Mouse (Mus musculus): ENCODE results near the gene Nfix.
"Not testable (repeated sequence)": the region's sequence is repeated elsewhere in the genome, so short reads cannot be mapped to it uniquely, and the experiment has no call there.

Gene Nfix

DNA sequence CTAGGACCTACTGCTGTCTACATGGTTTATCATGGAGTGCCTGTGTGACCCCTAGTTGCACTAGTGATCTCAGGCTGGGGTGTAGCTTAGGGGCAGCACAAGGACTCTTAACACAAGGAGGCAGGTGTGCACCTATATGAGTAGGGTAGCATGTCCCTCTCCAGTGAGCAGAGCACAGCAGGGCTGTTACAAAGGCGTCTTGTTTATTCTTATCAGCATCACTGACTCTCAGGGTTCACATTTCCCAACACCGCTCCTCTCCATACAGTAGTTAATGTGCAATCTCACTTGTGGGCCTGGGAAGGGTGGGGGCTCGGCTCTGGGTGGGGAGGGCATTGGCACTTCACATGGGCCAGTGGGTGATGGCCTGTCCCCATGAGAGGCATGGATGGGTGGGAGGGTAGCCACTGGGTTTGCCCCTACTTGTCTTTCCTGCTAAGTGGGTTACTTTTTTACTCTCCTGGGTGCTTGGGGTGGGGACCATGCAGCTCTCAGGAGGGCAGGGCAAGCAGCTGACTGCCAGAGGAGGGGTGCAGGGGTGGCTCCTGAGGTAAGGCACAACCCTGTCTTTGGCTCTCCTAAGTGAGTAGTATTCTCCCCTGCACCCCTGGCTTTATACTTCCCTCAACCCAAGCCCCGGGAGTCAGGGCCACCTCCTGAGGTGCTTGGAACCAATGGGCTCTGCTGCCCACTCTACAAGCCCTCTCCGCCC, 129.7 kb downstream of the Nfix start:
- CTCF ChIA-PET: not testable (repeated sequence)

DNA sequence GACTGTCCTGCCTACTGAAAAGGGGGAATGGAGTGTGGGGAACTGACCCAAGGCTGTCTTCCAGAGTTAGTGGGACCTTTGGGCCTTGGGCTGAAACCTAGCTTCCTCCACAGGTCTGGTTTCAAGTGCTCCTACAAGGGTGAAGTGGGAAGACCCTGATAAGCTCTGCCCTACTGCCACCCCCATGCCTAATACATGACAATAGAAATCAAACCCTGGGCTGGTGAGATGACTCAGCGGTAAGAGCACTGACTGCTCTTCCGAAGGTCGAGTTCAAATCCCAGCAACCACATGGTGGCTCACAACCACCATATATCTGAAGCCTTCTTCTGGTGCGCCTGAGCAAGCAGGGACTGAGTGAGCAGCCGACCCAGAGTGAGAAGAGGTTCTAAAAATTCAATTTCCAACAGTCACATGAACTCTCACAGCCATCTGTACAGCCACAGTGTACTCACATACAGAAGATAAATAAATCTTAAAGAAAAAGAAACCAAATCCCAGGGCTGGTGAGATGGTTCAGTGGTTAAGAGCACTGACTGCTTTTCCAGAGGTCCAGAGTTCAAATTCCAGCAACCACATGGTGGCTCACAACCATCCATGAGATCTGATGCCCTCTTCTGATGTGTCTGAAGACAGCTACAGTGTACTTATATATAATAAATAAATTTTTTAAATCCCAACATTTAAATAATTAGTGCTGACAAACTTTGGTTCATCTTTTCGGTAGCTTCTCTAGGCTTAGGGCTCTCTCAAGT, 131.2 kb downstream of the Nfix start:
- CTCF ChIA-PET: no interaction called here

DNA sequence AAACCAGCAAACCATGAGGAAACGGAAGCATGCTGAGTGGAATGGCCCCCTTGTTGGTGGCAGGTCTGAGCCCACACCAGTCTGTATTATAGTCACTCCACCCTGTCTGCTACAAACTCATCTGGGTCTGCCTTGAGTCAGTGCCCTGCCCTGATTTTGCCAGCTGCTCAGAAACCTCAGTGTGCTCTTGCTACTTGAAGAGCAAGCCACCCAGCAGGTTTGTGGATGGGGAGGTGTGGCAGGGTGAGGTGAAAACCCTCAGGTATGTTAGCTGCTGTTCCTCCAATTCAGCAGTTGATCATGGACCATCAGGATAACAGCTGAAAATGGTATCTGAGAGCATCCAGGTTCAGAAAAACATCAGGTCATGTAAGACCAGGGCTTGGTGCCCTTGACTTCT, 132.1 kb downstream of the Nfix start:
- CTCF ChIA-PET: no interaction called here

DNA sequence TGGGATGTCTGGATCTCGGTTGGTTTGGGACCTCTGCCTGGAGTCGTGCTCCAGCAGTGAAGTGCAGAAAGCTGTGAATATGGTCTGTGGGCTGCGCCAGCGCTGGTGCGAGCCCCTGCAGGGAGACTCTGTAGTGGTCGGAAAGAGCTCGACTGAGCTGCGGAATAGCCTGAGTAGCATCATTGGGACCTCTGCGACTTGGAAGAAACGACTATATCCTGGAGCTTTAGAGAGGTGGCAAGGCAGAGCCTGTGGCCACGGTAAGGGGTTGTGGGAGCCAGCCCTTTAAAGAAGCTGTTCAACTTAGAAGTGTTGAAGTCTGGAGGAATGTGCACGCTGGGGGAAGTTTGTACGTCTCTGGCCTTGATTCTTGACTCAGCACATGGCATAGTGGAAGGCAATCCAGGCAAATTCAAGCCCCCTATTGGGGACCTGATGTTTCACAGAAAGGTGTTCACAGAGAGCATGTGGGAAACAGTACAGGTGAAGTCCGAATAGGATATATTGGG, 134.7 kb downstream of the Nfix start:
- CTCF ChIA-PET: interaction anchor here (0.6 kb wide), 1 partner anchor 41 kb away, joined by 3 read pairs; no protein-coding TSS in a partner anchor

DNA sequence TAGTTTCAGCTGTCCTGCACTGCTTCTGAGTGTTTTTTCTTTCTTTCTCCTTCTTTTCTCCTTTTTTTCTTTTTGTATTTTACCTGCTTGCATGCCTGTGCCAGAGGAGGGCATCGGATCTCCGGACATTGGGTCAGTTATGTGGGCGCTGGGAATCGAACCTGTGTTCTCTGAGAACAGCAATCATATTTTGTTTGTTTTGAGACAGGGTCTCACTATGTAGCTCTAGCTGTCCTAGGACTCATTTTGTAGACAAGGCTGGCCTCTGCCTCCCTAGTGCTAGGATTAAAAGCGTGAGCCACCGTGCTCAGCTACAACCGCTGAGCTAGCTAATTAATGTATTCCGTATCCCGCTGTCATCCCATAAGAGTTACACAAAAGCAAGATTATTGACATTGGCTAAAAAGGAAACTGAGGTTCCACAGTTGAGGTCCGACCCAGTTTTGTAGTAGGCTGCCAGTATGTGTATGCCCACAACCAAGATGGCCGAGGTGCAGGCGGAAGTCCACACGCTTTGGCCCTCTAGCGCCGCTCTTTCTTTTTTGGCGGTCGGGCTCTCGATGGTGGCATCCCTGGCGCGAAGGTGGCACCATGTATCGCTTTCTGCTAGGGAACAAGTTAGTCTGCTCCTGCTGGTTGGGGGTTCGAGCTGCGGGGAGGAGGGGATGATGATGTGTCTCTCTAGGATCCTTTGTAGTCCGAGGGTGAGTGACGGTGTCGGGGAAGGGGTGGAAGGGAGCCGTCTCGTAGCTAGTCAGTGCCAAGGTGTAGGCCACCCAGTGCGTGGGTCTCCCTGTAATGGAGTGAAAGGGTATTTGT, 135.4 kb downstream of the Nfix start:
- CTCF ChIA-PET: interaction anchor here (0.6 kb wide), 2 partner anchors 42 to 458 kb away, joined by 3 to 4 read pairs; no protein-coding TSS in a partner anchor

DNA sequence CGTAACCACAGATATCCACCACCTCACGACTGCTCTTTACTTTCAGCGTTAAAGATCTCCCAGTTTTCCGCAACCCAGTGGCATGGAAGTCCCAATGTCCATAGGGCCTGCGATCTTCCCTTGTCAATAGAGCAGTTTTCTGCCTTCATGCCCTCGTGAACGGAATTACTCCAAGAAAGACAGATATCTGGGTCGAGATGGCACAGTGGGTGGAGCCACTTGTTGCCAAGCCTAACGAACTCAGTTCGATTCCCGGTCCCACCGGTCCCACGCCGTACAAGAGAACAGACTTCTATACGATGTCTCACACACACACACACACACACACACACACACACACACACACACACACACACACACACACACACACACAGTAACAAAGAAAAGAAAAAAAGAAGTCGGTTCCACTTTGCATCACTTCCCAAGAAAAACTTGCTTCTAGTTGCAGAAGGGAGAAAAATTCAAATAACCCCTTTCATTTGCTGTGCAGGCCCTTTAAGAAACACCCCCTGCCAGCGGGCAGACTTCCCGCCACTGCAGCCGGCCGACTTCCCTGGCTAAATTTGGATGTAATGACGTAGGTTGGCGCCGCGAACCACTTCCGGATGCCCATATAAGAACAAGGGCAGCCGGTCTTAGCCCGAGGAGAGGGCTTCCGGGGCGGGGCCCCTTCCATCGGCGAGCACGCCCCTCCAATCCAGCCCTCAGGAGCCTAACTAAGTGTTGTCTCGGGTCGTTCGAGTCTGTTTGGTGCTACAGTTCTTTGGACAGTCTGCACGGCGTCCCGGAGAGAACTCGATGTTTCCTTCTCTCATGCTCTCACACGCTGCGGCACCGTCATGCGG, 136.4 kb downstream of the Nfix start:
- CTCF ChIA-PET: no interaction called here

DNA sequence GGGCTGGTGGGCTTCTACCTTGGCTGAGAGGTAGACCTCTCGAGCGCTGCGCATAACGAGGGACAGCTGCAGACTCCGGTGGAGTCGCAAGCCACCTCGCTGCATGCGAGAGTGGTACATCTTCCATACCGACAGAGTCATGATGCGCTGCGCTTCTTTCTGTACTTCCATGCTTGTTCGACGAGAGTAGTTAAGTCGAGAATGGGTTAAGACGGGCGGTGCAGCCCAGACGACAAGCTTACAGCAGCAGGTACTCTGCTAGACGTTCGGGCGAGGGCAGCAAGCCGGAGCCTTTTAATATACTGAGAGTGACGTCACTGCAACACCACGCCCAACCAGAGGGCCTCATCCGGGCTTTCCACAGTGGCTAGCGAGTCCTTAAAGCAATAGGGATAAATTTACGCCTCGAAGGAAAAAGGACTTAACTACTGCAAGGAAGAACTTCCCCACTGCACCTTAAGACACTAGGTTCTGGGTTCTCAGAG, 137.5 kb downstream of the Nfix start, which contains the start of gene Ier2:
Ier2 (minus strand) TSS at position 272 of the 485 bp plus-strand sequence.
- CTCF ChIA-PET: no interaction called here

DNA sequence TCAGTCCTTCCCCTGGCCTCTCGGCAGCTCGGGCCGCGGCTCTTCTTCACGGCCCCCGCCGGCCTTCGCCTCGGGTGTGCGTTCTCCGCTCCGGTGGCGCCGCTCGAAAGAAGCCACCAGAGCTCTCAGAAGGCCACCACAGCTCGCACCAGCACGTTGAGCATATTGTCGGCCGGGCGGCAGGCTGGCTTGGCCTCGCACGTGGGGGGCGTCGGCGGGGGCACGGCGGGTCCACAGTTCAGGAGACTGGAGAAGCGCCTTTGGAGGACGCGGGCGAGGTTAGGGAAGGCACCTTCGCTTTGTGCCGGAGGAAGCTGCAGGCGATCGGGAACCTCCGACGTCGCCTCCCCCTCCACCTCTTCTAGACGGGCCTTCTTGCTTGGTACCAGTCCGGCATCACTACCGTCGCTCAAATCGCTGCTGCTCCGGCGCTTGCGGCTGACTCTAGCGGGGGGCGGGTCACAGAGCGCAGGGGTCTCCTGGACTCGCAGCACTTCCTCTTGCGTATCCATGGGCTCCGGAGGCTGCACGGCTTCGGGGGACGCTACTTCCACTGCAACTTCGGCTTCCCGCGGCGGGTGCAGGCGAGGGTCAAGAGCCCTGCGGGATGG, 138.1 kb downstream of the Nfix start:
- CTCF ChIA-PET: no interaction called here

DNA sequence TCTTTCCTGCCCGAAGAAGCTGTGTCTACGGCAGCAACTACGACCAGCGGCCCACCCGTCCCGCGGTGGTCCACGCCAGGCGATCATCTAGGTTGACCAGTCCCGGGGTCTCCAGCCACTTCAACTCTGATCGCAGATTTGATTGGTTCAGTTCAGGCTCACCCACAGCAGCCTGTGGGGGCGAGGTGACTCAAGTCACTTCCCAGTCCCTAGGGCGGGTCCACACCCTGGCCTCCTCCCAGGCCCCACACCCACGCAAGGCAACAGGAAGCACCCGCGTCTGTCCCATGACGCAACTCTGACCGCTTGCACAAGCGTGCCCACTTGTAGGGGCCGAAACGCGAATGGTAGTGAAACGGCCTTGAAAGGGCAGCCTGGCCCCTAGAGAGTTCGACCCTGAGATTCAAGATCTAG, 138.7 kb downstream of the Nfix start:
- CTCF ChIA-PET: interaction anchor here (0.7 to 1.0 kb wide), 2 partner anchors 18 to 65 kb away, joined by 3 read pairs; no protein-coding TSS in a partner anchor

DNA sequence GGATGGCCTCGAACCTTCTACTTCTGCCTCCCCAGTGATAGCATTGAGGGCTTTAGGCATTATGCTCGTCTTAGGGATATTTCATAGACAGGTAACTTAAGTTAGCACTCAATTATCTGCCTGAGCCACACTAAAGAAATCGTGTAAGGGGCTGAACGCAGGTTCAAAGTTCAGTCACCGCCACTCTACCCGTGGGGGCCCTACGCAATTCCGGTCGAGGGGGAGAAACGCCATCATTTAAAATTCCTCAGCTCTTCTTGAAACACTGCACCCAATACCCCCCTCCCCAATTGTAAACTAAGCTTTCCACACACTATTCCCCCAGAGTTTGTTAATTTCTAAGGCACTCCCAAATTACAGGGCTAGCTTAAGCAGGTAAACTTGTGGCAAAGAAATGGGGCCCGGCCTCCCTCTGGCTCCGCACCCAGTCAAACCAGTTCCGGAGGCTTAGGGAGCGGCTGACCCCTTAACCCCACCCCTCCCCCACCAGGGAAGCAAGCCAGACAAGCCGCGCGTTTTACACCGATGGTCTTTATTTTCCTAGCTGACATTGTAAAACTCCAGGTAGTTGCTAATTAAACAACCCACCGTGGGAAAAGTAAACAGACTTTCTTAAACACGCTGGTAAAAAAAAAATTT, 139.2 kb downstream of the Nfix start:
- CTCF ChIA-PET: interaction anchor here (0.7 to 1.4 kb wide), 4 partner anchors 18 to 154 kb away, joined by 3 to 4 read pairs (median 3); no protein-coding TSS in a partner anchor

DNA sequence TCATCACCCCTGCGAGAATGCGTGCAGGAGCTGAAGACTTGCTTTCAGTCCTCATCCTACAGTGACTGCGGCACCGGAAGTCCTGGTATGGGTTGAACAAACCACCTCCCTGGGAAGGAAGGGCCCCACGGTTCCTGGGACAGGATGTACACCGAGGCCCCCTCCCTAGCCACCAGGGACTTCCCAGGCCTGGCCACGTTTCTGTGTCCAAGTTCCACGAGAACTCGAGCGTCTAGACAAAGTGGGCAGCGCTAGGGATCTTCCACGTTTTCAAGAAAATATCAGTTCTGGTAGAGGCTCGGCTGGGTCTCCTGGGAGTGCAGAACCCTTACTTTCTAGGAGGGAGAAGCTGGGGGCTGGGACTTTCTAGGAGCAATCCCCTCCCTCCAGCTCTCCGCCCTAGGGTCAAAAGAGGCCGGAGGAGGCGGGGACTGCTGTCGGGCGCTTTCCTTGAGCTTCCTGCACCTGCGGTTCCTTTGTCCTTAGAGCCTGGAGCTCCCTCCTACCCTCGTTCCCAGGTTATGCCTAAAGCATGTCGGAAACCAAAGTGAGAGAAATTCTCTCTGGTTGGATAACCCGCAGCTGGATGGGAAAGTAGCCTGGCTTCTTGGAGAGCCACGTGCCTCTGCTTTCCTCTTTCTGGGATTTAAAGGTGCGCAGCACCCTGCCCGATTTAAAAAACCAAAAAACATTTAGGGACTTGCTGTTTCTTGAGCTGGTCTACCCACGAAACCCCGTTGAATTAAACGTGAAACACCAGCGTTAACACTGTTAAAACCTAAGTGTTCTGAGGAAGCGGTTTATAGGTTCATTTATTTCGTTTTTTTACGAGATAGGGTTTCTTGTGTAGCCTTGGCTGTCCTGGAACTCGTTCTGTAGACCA, 140.0 kb downstream of the Nfix start:
- CTCF ChIA-PET: interaction anchor here (0.8 to 1.4 kb wide), 3 partner anchors 18 to 1040 kb away, joined by 3 to 4 read pairs (median 4); partner anchors contain the start of gene Neto2

DNA sequence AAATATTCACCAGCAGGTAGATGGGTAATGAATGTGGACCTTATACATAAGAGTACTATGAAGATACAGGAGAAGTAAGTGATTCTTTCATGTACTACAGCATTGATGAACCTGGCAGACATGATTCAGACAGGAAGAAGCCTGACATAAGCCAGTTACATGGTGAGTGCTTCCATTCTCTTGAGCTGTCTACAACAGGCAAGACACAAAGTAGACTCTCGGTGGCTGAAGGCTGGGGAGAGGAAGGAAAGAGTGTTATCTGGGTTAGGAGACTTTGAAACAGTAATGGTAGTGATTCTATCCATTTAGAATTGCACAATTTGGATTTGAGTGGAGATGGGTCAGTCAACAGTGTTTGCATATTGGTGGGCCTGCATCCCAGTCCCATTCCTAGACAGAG, 141.2 kb downstream of the Nfix start:
- CTCF ChIA-PET: interaction anchor here (0.7 kb wide), 2 partner anchors 17 to 670 kb away, joined by 7 to 10 read pairs; no protein-coding TSS in a partner anchor

DNA sequence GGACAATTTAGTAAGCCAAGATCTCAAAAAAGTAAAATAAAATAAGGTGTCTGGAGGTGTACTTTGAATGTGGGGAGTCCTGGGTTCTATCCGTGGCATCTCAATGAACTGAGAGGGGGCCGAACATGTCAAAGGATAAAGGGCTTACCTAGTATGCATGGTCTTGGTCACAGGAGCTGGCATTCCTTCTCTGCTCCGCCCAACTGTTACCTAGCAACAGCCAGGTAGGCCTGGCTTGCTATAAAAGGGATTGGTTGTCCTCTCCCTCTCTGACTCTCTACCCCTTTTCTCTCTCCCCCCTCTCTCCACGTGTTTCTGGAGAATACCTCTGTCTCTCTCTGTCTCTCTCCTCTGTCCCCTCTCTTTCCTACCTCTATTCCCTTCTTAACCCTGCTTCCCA, 142.5 kb downstream of the Nfix start:
- CTCF ChIA-PET: interaction anchor here (0.5 to 0.8 kb wide), 2 partner anchors 15 to 19 kb away, joined by 3 read pairs; no protein-coding TSS in a partner anchor

DNA sequence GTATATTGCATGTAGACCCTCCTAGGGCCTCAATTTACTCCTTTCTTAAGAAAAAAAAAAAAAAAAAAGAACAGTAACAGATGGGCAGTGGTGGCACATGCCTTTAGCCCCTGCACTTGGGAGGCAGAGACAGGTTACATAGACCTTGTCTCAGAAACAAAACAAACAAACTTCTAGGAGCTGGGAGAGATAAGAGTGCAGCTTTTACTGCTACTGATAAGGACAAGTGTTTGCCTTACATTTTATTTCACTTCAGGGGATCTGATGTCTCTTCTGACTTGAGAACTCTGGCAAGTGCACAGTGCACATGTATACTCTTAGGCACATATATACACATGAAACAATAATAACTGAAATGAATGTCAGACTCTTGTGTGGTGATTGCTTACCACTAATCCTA, 142.9 kb downstream of the Nfix start:
- CTCF ChIA-PET: interaction anchor here (0.6 to 0.8 kb wide), 3 partner anchors 15 to 191 kb away, joined by 3 to 7 read pairs (median 5); no protein-coding TSS in a partner anchor

DNA sequence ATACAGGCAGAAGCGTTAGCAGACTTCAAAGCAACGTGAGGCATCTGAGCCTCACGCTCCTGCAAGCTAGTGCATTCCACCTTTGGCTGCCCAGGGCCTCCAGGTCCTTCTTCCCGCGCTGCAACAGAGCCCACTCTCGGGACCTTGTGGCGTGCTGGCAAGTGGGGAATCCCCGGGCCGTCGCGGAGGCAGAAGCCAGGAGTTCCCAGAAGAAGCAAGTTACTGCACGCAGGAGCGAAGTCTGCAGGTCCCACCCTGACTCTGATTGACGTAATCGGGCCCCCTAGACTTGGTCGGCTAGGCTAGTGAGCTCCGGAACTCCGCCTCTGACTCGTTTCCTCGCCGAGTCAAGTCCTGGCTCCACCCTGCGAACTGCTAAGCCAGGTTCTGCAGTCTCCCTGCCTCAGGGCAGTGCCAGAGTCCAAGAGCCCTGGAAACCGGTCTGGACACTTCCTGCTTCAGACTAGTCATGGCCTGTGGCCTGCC, 143.5 kb downstream of the Nfix start:
- CTCF ChIA-PET: interaction anchor here (0.6 to 0.7 kb wide), 2 partner anchors 52 to 191 kb away, joined by 5 to 7 read pairs; no protein-coding TSS in a partner anchor

DNA sequence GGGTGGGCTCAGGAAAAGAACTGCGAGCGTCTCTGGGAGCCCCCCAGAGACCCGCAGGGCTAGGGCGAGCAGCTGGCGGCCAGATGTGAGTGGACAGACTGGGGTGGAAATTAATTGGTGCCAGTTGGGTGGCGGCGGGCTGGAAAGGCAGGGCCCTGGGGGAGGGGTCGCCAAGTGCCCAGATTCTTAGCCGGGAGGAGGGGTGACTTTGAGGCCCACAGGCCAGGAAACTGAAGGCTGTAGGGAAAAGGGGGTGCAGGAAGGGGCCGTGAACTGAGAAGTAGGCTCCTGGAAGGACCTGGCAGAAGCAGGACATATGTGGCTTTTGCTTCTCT, 144.0 kb downstream of the Nfix start:
- CTCF ChIA-PET: no interaction called here

DNA sequence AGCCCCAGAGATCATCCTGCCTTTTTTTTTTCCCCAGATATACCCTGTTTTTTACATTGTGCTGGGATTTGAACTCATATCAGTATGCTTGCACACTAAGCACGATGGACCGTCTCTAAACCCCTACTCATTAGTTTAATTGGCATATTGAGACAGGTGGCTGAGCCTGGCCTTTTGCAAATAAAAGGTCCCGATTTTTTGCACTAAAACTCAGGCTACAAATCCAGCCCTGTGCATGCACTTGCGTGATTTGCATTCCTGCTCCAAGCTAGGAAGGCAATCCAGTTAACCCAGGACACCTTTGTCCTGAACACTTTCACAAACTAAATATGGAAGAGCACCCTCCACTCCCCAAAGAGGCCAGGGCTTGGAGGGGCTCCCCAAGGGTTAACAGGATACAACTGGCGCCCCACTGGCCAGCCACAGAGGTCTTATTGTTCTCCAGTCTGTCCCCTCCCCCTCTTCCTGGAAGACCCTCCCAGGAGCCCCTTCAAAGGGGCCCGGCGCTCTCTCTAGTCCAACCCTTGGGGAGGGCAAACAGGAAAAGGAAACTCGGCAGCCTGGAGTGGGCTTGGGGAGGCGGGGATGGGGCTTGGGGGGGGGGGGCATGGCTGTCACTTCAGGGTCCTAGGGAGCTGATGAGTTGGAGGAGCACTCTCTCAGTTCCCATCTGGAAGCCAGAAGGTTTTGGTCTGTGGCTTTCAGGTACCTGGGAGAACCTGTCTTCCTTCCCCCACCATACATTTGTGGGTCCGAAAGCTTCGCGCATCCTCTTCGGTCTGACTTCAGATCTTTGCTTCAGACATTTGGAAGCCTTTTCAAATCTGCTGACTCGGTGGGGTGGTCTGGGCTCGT, 144.6 kb downstream of the Nfix start:
- CTCF ChIA-PET: no interaction called here

Measured in spleen, embryonic (tissue).